Mouse (Mus musculus) lung, embryonic 16.5 days (tissue): ENCODE measurements around the gene Ednra. TPM values are rescaled to one million over a fixed set of nuclear protein-coding genes. Genes with fewer than 3 reads are reported as not detected.

Source experiments
- ATAC-seq: fragments of 200-750 bp; cut with Nextera tagmentation; 2 replicates; pipeline ENCODE4 v1.8.0; 2017; ENCODE audit warnings: low read depth, mild to moderate bottlenecking, moderate library complexity
- H3K27ac ChIP-seq: fragments of 300-500 bp; sonication (generic); 2 replicates; pipeline ENCODE4 v1.5.1; 2014; ENCODE audit warnings: mild to moderate bottlenecking, control low read depth, low read length
- H3K27me3 ChIP-seq: fragments of 300-500 bp; sonication (generic); 2 replicates; pipeline ENCODE4 v1.6.1; 2014; ENCODE audit warnings: low read depth, low read length, mixed read lengths; ENCODE audit not compliant: control insufficient read depth, insufficient read depth
- H3K36me3 ChIP-seq: fragments of 300-500 bp; sonication (generic); 2 replicates; pipeline ENCODE4 v1.6.1; 2014; ENCODE audit warnings: low read length; ENCODE audit not compliant: control insufficient read depth, insufficient read depth
- H3K4me1 ChIP-seq: fragments of 300-500 bp; sonication (generic); replicated peaks from 2 replicates; pipeline ENCODE4 v1.6.1; 2014; ENCODE audit warnings: low read length, mixed read lengths; ENCODE audit not compliant: control insufficient read depth, insufficient read depth
- H3K4me2 ChIP-seq: fragments of 300-500 bp; sonication (generic); 2 replicates; pipeline ENCODE4 v1.6.1; 2014; ENCODE audit warnings: low read depth, low read length, control low read depth
- H3K4me3 ChIP-seq: fragments of 300-500 bp; sonication (generic); 2 replicates; pipeline ENCODE4 v1.5.1; 2014; ENCODE audit warnings: mild to moderate bottlenecking, low read length, control low read depth
- H3K9ac ChIP-seq: fragments of 300-500 bp; sonication (generic); 2 replicates; pipeline ENCODE4 v1.6.1; 2014; ENCODE audit warnings: low read length, control low read depth
- H3K9me3 ChIP-seq: fragments of 300-500 bp; sonication (generic); 2 replicates; pipeline ENCODE4 v1.6.1; 2016; ENCODE audit warnings: low read length; ENCODE audit not compliant: control insufficient read depth
- WGBS: fragments of 180-500 bp; shearing (Covaris S2); extraction: QIAGEN DNeasy Blood & Tissue Kit; methylation state at CpG from one replicate; pipeline ENCODE4 v1.1.7; 2014; 5-methylcytosine and 5-hydroxymethylcytosine counted together
- polyA plus RNA-seq: library from polyadenylated mRNA; unstranded; fragments of >200 nt; fragmentation: Nextera tagmentation; extraction: Ambion mirVana; gene quantifications from 2 replicates; pipeline ENCODE4 v1.2.1, GENCODE M21; 2015

Gene Ednra
- polyA plus RNA-seq, 1 experiment from 2014 or later, result 113 TPM

DNA sequence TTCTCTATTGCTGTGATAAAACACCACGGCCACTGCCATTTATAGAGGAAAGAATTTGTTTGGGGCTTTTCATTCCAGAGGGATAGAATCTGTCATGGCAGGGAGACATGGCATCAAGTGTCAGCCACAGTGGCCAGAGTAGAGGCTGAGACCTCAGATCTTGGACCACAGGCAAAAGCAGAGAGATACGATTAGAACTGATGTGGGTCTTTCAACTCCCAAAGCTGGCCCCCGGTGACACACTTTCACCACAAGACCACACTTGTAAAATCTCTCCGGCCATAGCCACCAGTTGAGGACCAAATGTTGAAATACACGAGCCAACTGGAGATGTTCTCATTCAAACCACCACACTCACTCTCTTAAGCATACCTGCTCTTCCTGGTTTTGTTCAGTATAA lies 29.5 kb upstream of the Ednra start:
- H3K4me1 ChIP-seq, result peaks cover 12% of the 10 kb centered on the region
- 80% methylated on average over 5 of the region's 5 CpGs for WGBS
- no peak overlapping the region for H3K4me3 ChIP-seq
- H3K9me3 ChIP-seq, result no peaks in the 10 kb centered on the region
- no peak overlapping the region for H3K9ac ChIP-seq
- H3K36me3 ChIP-seq, result no peaks in the 10 kb centered on the region
- H3K27ac ChIP-seq, result no peak overlapping the region
- ATAC-seq, result no peak
- no peak overlapping the region for H3K4me2 ChIP-seq
- no peaks in the 10 kb centered on the region for H3K27me3 ChIP-seq

DNA sequence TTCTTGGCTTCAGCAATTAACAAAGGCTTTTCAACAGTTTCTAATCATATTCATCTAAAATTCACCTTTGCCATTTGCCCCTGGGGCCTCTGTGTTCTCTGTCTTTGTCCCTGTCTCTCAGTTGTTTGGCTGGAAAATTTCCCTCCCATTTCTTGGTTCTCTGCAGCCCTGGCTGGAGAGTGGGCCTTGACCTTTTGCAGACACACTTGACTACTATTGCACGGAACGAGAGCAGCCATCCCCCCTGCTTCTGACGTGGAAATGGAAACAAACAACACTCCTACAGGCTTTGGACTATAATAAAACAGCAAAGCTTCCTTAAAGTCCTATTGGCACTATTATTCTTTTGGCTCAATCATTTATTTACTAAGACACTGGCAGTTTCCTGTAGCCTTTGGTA lies 27.8 kb upstream of the Ednra start:
- H3K4me3 ChIP-seq, result no peak overlapping the region
- no peaks in the 10 kb centered on the region for H3K27me3 ChIP-seq
- WGBS, result 35% methylated on average over 3 of the region's 3 CpGs
- H3K9ac ChIP-seq, result no peak overlapping the region
- no peak for ATAC-seq
- H3K36me3 ChIP-seq, result no peaks in the 10 kb centered on the region
- H3K4me2 ChIP-seq, result no peak overlapping the region
- H3K9me3 ChIP-seq, result no peaks in the 10 kb centered on the region
- peaks cover 18% of the 10 kb centered on the region for H3K4me1 ChIP-seq
- H3K27ac ChIP-seq, result no peak overlapping the region

DNA sequence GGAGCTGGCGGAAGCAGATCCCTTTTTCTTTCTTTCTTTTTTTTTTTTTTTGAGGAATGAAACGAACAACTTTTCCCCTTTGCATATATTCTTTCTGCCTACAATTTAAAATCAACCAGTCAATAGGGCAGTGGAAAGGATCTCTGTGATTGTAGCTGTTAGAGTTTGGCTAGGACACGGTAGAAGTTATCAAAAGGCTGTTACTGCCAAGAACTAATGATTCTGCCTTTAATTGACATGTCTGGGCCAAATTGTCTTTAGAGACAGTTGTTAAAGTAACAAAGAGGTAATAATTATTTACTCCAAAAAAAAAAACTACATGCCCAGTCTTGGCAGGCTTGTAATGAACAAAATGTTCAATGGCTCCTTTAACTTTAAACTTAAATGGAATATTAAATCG lies 26.1 kb upstream of the Ednra start:
- Histone ChIP-seq H3K27me3 (no peaks in the 10 kb centered on the region), H3K4me1 (peaks cover 15% of the 10 kb centered on the region), H3K4me2 (no peak overlapping the region), H3K9me3 (no peaks in the 10 kb centered on the region), H3K27ac (no peak overlapping the region), H3K9ac (no peak overlapping the region), H3K36me3 (no peaks in the 10 kb centered on the region), H3K4me3 (no peak overlapping the region)
- WGBS, result 71% methylated on average over 4 of the region's 4 CpGs
- ATAC-seq, result no peak

DNA sequence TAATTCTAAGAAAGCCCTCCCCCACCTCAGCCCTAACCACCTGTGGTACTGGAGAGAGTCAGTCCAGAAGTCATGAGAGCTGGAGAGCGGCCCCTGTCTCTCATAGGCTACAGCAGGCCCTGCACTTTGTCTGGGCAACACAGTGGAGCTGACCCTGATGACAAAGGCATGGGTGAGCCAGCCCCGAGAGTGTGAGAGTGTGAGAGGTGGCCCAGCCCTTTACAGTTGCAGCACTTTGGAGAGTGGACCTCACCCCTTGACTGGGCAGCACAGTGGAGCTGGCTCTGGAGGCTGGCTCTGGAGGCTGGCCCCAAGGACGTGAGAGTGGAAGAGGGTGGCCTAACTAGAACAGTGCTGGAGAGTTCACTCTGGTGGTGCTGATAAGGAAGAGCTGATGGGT lies 20.2 kb upstream of the Ednra start:
- no peak overlapping the region for H3K4me3 ChIP-seq
- H3K36me3 ChIP-seq, result no peaks in the 10 kb centered on the region
- H3K27ac ChIP-seq, result no peak overlapping the region
- H3K4me2 ChIP-seq, result no peak overlapping the region
- no peak for ATAC-seq
- H3K4me1 ChIP-seq, result peaks cover 6% of the 10 kb centered on the region
- no peaks in the 10 kb centered on the region for H3K27me3 ChIP-seq
- 83% methylated on average over 3 of the region's 3 CpGs for WGBS
- H3K9ac ChIP-seq, result no peak overlapping the region
- no peaks in the 10 kb centered on the region for H3K9me3 ChIP-seq

DNA sequence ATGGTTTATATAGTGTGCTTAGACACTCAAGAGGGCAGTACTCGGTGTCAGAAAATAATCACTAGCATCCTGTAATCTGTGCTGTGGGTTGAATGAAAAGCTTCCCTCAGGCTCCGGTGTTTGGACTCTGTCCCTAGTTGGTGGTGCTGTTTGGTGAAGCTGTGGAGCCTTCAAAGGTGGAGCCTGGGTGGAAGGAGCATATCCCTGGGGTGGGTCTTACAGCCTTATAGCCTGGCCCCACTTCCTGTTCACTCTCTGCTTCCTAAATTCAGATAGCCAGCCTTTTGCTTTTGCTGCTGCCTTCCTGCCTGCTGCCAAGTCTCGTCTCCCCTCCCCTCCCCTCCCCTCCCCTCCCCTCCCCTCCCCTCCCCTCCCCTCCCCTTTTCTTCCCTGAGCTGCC lies 18.1 kb upstream of the Ednra start:
- Histone ChIP-seq H3K36me3 (no peaks in the 10 kb centered on the region), H3K27me3 (no peaks in the 10 kb centered on the region), H3K4me3 (no peak overlapping the region), H3K9me3 (no peaks in the 10 kb centered on the region), H3K9ac (no peak overlapping the region), H3K4me1 (no peaks in the 10 kb centered on the region), H3K27ac (no peak overlapping the region), H3K4me2 (no peak overlapping the region)
- 24% methylated on average over 3 of the region's 3 CpGs for WGBS
- ATAC-seq, result peak; percentile 69; the same call in 1 of the 2 replicates

DNA sequence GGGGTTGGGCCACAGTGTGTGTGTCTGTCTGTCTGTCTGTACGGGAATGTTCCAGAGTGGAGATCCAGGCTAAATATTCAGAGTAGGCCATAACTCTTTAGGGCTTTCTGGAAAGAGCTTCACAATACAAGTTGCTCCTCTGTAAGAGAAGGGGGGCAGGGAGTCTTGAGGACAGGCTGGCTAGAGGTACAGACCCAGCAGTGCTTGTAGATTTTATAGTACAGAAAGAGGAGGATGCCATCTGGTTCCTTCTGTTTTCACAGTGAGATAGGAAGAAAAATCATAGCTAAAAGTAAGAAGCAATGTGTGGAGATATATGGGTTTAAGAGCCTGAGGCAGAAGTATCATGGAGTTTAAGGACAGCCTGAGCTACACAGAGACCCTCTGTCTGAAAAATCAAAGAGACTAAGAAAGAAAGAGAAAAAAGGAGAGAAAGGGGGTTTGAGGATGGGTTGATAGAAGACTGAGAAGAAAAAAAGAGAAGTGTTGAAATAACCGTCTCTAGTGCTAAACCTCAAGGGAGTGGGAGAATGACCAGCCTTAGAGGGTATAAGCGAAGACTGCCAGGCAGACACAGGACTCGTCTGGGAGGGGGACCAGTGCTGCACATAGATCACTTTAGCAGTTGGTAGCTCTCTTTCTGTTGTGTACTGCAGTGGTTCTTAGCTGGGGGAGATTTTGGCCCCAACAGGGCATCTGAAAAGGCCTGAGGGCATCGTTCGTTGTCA lies 16.9 kb upstream of the Ednra start:
- ATAC-seq, result no peak
- 85% methylated on average over 6 of the region's 6 CpGs for WGBS

DNA sequence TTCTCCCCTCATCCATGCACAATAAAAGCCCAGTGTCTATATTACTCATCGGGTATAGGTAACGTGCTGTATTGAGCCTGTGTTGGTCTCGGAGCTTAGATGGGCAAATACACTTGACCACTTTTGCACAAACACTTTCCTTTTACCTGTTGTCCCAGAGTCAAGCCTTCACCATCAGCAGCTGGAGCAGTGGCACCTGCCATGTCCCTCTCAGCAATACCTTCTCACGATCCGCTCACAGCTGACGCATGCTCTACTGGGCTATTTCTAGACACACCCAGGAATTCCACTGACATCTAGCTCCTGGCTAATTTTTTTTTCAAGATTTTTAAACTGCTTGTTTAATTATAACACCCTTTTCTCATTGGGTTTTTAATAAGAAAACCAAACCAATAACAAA lies 14.2 kb upstream of the Ednra start:
- 82% methylated on average over 6 of the region's 6 CpGs for WGBS
- H3K4me3 ChIP-seq, result no peak overlapping the region

More for the DNA sequence above, 16.9 kb upstream of the Ednra start:
- no peak overlapping the region for H3K4me3 ChIP-seq
- H3K27ac ChIP-seq, result no peak overlapping the region
- H3K36me3 ChIP-seq, result no peaks in the 10 kb centered on the region
- no peak overlapping the region for H3K9ac ChIP-seq
- H3K4me2 ChIP-seq, result no peak overlapping the region
- H3K4me1 ChIP-seq, result no peaks in the 10 kb centered on the region
- no peaks in the 10 kb centered on the region for H3K9me3 ChIP-seq
- H3K27me3 ChIP-seq, result no peaks in the 10 kb centered on the region

DNA sequence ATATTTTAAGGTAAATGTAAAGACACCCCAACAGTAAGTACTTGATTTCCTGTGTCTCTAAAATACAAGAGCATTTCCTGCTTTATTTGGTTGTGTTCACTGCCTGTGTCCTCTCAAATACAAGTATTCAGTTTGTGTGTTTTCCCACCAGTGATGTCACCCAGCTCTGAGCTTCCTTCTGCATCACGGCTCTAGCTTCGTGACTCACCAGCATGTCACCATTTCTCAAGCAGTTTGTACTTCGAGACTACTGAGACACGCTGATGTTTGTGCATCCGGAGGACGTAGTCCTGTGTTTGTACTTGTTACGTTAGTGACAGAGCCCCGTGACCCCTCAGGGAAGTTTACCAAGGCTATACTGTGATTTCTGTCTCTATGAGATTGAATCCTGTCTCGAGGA lies 13.1 kb upstream of the Ednra start:
- Histone ChIP-seq H3K4me1 (no peaks in the 10 kb centered on the region), H3K27ac (no peak overlapping the region), H3K27me3 (no peaks in the 10 kb centered on the region), H3K9me3 (peaks cover 9% of the 10 kb centered on the region; the same call in 1 of the 2 replicates), H3K36me3 (no peaks in the 10 kb centered on the region), H3K4me2 (no peak overlapping the region), H3K9ac (no peak overlapping the region), H3K4me3 (no peak overlapping the region)
- ATAC-seq, result no peak
- WGBS, result 52% methylated on average over 9 of the region's 9 CpGs

More for the DNA sequence above, 14.2 kb upstream of the Ednra start:
- Histone ChIP-seq H3K4me2 (no peak overlapping the region), H3K36me3 (no peaks in the 10 kb centered on the region), H3K4me1 (no peaks in the 10 kb centered on the region), H3K9ac (no peak overlapping the region), H3K27me3 (no peaks in the 10 kb centered on the region), H3K27ac (no peak overlapping the region), H3K9me3 (no peaks in the 10 kb centered on the region)
- no peak for ATAC-seq

DNA sequence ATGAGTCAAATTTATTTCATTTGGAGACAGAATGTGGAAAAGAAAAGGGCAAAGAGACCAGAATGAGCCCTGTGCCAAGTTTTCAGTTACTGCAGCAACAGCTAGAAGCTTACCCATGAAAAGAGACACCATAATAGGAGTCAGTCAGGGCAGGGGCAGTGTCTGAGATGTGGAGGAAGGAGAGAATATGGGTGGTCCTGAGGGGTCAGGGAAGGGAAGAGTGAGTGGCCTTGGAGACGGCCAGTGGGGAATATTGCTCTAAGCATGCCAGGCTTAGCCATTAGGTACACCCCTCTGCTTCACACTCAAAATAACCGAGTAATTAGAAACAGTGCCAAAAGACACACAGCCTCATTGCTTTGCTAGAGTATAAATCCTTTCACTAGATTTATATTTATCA lies 9.5 kb upstream of the Ednra start:
- no peak for ATAC-seq
- H3K27me3 ChIP-seq, result no peaks in the 10 kb centered on the region
- no peaks in the 10 kb centered on the region for H3K4me1 ChIP-seq
- 55% methylated on average over 2 of the region's 2 CpGs for WGBS
- H3K9me3 ChIP-seq, result peaks cover 12% of the 10 kb centered on the region
- H3K4me3 ChIP-seq, result no peak overlapping the region
- no peak overlapping the region for H3K27ac ChIP-seq
- H3K4me2 ChIP-seq, result no peak overlapping the region
- no peaks in the 10 kb centered on the region for H3K36me3 ChIP-seq
- no peak overlapping the region for H3K9ac ChIP-seq

DNA sequence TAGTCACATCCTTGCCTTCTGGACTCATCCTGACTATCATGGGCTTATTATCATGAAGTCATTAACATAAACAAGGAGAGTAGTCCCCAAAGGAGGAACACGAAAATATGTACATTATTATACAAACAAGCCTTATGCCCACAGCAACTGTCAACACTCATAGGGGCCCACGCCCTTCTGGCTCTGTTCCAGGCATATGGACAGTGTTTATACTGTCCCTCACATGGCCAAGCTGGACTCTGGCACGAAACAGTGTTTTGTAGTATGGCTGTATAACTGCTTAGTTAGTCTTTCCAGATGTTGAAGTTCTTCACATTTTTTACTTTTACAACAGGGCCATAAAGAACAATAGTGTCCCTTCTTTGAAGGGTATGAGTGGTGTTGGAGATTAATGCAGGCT lies 8.7 kb upstream of the Ednra start:
- Histone ChIP-seq H3K4me2 (no peak overlapping the region), H3K4me3 (no peak overlapping the region), H3K27ac (no peak overlapping the region), H3K27me3 (no peaks in the 10 kb centered on the region), H3K9me3 (peaks cover 12% of the 10 kb centered on the region), H3K4me1 (no peaks in the 10 kb centered on the region), H3K9ac (no peak overlapping the region), H3K36me3 (no peaks in the 10 kb centered on the region)
- 31% methylated on average over 3 of the region's 3 CpGs for WGBS
- ATAC-seq, result peak; percentile 78
